Mouse (Mus musculus): Measurements from ENCODE around the gene E330009J07Rik.

DNA sequence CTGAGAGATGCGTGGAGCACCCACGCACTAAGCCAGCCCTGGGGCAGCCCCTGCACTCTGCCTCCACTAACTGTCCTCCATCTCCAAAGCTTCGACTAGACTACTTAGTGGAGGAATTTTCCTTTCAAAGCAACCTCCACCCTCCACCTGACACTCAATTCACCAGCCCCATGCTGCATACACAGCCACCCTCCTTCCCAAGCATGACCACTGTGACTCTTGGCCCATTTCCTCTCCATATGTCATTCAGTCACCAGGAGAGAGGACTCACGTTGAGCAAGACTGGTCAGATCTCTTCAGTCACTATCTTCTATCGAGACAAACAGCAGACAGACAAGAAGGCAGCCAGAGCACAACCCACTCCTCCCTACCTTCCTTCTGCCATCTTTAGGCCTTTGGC is 22.9 kb downstream of the E330009J07Rik start:
- TF ChIP-seq ZC3H11A (IDR thresholded peaks at IDR 0.05; ENCODE audit: borderline replicate concordance, low read depth, low read length) (no peak), HCFC1 (IDR thresholded peaks at IDR 0.05; ENCODE audit: borderline replicate concordance, insufficient read depth, low read length) (no peak)

Data from ES-E14 (cell line).